Mouse (Mus musculus) neural tube, embryonic 15.5 days (tissue): ENCODE measurements around the gene Ethe1. TPM values are rescaled to one million over a fixed set of nuclear protein-coding genes. Genes with fewer than 3 reads are reported as not detected.

Experiments used
- ATAC-seq: fragments of 200-750 bp; cut with Nextera tagmentation; 2 replicates; pipeline ENCODE4 v1.8.0; 2017; ENCODE audit warnings: mild to moderate bottlenecking, moderate TSS enrichment, moderate library complexity; ENCODE audit not compliant: low FRiP score
- H3K27ac ChIP-seq: fragments of 300-500 bp; sonication (generic); replicated peaks from 2 replicates; pipeline ENCODE4 v1.5.1; 2015; ENCODE audit warnings: mild to moderate bottlenecking, inconsistent platforms
- H3K27me3 ChIP-seq: fragments of 300-500 bp; sonication (generic); replicated peaks from 2 replicates; pipeline ENCODE4 v1.6.1; 2015; ENCODE audit warnings: inconsistent platforms
- H3K36me3 ChIP-seq: fragments of 300-500 bp; sonication (generic); 2 replicates; pipeline ENCODE4 v1.6.1; 2015; ENCODE audit warnings: inconsistent platforms
- H3K4me1 ChIP-seq: fragments of 300-500 bp; sonication (generic); 2 replicates; pipeline ENCODE4 v1.6.1; 2015; ENCODE audit warnings: inconsistent platforms
- H3K4me2 ChIP-seq: fragments of 300-500 bp; sonication (generic); 2 replicates; pipeline ENCODE4 v1.6.1; 2015; ENCODE audit warnings: inconsistent platforms, mild to moderate bottlenecking, moderate library complexity
- H3K4me3 ChIP-seq: fragments of 300-500 bp; sonication (generic); replicated peaks from 2 replicates; pipeline ENCODE4 v1.5.1; 2015; ENCODE audit warnings: mild to moderate bottlenecking, inconsistent platforms
- H3K9ac ChIP-seq: fragments of 300-500 bp; sonication (generic); replicated peaks from 2 replicates; pipeline ENCODE4 v1.6.1; 2015; ENCODE audit warnings: mild to moderate bottlenecking, inconsistent platforms
- H3K9me3 ChIP-seq: fragments of 300-500 bp; sonication (generic); replicated peaks from 2 replicates; pipeline ENCODE4 v1.6.1; 2016; ENCODE audit warnings: inconsistent platforms
- WGBS: fragments of 180-500 bp; shearing (Covaris S2); methylation state at CpG from one replicate; pipeline ENCODE4 v1.1.7; 2015; ENCODE audit warnings: mixed read lengths; 5-methylcytosine and 5-hydroxymethylcytosine counted together
- polyA plus RNA-seq: library from polyadenylated mRNA; unstranded; fragments of >200 nt; fragmentation: Nextera tagmentation; extraction: Ambion mirVana; gene quantifications from 2 replicates; pipeline ENCODE4 v1.2.1, GENCODE M21; 2015

The Ethe1 gene
- polyA plus RNA-seq = 29.3 and 33.2 TPM in 2 replicates

- peaks cover 21% of the 10 kb centered on the region for H3K27me3 ChIP-seq
- H3K4me1 ChIP-seq = peaks cover 25% of the 10 kb centered on the region
- peak within 1 kb of the TSS; percentile 80 for H3K27ac ChIP-seq
- H3K4me3 ChIP-seq = peak within 1 kb of the TSS; percentile 69
- peak within 1 kb of the TSS; percentile 90 for H3K9ac ChIP-seq
- peak within 1 kb of the TSS; percentile 72 for H3K4me2 ChIP-seq
- H3K36me3 ChIP-seq = no peaks in the 10 kb centered on the region
- WGBS = 4% methylated on average over 30 of the region's 30 CpGs
- H3K9me3 ChIP-seq = no peaks in the 10 kb centered on the region
- ATAC-seq = peak; percentile 89
Measured at GRCm38 (mm10) chr7:24587330-24588105, at the start of gene Ethe1, which contains the start of gene Zfp575. Ethe1 (plus strand) TSS chr7:24587543. Zfp575 (minus strand) TSS chr7:24587641.

DNA sequence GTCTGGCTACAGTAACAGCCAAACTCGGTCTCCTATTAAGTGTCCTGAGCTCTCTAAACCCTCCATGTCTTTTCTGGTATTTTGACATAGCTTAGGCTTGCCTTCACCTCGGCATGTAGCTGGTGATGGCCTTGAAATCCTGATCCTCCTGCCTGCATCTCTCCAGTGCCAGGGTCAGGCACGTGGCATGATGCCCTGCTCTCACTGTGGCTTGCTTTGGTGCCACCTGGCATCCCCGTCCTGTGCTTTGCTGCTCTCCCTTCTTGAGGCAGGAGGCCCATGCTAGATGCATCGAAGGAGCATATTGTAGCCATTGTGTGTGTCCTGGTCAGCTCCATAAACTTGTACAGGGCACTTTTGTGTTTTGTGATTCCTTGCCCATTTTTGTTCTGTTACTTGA, 49.8 kb upstream of the Ethe1 start:
- 0 out of 2 replicates have a peak overlapping the region, but pooled peaks have one; percentile 23 for H3K27ac ChIP-seq
- WGBS = 80% methylated on average over 5 of the region's 5 CpGs
- no peaks in the 10 kb centered on the region for H3K9me3 ChIP-seq
- no peaks in the 10 kb centered on the region for H3K27me3 ChIP-seq
- H3K9ac ChIP-seq = no peak overlapping the region; the same call in 1 of the 2 replicates
- H3K4me1 ChIP-seq = peaks cover 25% of the 10 kb centered on the region
- ATAC-seq = no peak
- peaks cover 27% of the 10 kb centered on the region for H3K36me3 ChIP-seq
- no peak overlapping the region for H3K4me3 ChIP-seq
- H3K4me2 ChIP-seq = no peak overlapping the region

GRCm38 (mm10) chr7:24538154-24538553, 49.2 kb upstream of the Ethe1 start:
- no peak for ATAC-seq
- H3K27ac ChIP-seq = no peak overlapping the region
- WGBS = 44% methylated on average over 5 of the region's 5 CpGs
- peaks cover 21% of the 10 kb centered on the region for H3K4me1 ChIP-seq
- no peaks in the 10 kb centered on the region for H3K9me3 ChIP-seq
- H3K9ac ChIP-seq = no peak overlapping the region
- no peak overlapping the region for H3K4me3 ChIP-seq
- H3K27me3 ChIP-seq = no peaks in the 10 kb centered on the region
- no peak overlapping the region for H3K4me2 ChIP-seq
- H3K36me3 ChIP-seq = peaks cover 27% of the 10 kb centered on the region

DNA sequence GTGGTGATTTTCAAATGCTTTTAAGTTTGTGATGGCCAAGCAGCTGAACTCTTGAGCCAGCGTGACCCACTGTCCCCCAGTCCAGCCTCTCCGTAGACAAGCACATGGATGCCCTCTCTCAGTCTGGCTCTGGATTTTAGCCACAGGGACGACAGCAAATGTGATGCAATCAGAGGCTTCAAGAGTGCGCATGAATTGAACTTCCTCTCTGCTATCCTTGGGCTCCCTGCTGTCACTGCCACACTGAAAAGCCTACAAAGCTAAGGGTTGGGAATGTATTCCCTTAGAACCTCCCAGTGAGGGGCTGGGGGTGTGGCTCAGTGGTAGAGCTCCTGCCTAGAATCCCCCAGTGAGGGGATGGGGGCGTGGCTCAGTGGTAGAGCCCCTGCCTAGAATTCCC, 48.6 kb upstream of the Ethe1 start:
- H3K27ac ChIP-seq = no peak overlapping the region
- H3K36me3 ChIP-seq = peaks cover 23% of the 10 kb centered on the region
- no peak overlapping the region for H3K9ac ChIP-seq
- no peak overlapping the region for H3K4me2 ChIP-seq
- ATAC-seq = no peak
- H3K4me1 ChIP-seq = peaks cover 15% of the 10 kb centered on the region
- 79% methylated on average over 5 of the region's 5 CpGs for WGBS
- H3K9me3 ChIP-seq = no peaks in the 10 kb centered on the region
- no peak overlapping the region for H3K4me3 ChIP-seq
- no peaks in the 10 kb centered on the region for H3K27me3 ChIP-seq

DNA sequence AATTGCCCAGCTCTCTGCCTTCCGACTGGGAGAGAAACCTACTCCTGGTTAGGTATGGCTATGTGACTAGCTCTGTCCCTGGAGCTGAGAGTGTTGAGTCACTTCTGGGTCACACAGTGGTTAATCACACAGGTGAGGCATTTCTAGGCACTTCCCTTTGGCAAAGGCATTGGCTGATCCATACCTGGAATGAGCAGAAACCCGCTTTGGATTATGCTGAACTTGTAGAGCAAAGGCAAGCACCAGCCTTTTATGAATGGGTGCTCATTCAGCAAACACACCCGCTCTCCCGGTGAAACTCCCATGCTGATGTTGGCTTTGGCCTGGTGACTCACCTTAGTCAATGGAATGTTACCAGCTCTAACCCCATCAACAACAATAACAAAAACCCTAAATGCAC, 47.7 kb upstream of the Ethe1 start:
- ATAC-seq = no peak
- Histone ChIP-seq H3K4me1 (peaks cover 6% of the 10 kb centered on the region; the same call in 1 of the 2 replicates), H3K27ac (no peak overlapping the region), H3K9me3 (no peaks in the 10 kb centered on the region), H3K4me2 (no peak overlapping the region), H3K9ac (no peak overlapping the region), H3K4me3 (no peak overlapping the region), H3K36me3 (peaks cover 14% of the 10 kb centered on the region), H3K27me3 (no peaks in the 10 kb centered on the region)
- 95% methylated on average over 4 of the region's 4 CpGs for WGBS

DNA sequence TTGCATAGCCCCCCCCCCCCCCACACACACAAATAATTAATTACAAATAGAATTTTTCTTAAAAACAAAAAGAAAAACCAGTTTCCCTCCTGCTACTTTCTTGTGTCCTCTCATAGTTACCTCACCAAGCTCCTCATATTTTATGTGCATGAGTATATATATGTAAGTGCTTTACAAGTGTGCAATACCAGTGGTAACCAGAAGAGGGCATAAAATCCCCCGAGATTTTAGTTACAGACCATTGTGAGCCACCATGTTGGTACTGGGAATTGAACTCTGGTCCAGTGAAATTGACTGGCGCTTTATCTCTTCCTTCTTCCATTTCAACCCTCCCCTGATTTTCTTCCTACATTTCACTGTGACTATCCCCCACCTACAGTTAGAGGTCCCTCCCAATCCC, 42.8 kb upstream of the Ethe1 start:
- WGBS = 86% methylated on average over 2 of the region's 2 CpGs
- Histone ChIP-seq H3K4me2 (no peak overlapping the region), H3K27me3 (no peaks in the 10 kb centered on the region), H3K36me3 (peaks cover 6% of the 10 kb centered on the region), H3K27ac (no peak overlapping the region), H3K9me3 (no peaks in the 10 kb centered on the region), H3K4me3 (no peak overlapping the region), H3K4me1 (peaks cover 17% of the 10 kb centered on the region), H3K9ac (no peak overlapping the region)
- ATAC-seq = no peak

GRCm38 (mm10) chr7:24546068-24546614, 41.2 kb upstream of the Ethe1 start, which contains the start of the genes Pinlyp and Xrcc1:
Pinlyp (minus strand) TSS chr7:24546118.
Xrcc1 (plus strand) TSS chr7:24546289.
- no peaks in the 10 kb centered on the region for H3K27me3 ChIP-seq
- peak within 1 kb of the TSS; percentile 78 for H3K27ac ChIP-seq
- peaks cover 17% of the 10 kb centered on the region for H3K4me1 ChIP-seq
- 41% methylated on average over 13 of the region's 13 CpGs for WGBS
- peak within 1 kb of the TSS; percentile 79 for H3K9ac ChIP-seq
- H3K36me3 ChIP-seq = peaks cover 11% of the 10 kb centered on the region
- H3K9me3 ChIP-seq = no peaks in the 10 kb centered on the region
- peak within 1 kb of the TSS; percentile 77 for H3K4me2 ChIP-seq
- peak; percentile 16; the same call in 1 of the 2 replicates for ATAC-seq
- H3K4me3 ChIP-seq = peak within 1 kb of the TSS; percentile 85

DNA sequence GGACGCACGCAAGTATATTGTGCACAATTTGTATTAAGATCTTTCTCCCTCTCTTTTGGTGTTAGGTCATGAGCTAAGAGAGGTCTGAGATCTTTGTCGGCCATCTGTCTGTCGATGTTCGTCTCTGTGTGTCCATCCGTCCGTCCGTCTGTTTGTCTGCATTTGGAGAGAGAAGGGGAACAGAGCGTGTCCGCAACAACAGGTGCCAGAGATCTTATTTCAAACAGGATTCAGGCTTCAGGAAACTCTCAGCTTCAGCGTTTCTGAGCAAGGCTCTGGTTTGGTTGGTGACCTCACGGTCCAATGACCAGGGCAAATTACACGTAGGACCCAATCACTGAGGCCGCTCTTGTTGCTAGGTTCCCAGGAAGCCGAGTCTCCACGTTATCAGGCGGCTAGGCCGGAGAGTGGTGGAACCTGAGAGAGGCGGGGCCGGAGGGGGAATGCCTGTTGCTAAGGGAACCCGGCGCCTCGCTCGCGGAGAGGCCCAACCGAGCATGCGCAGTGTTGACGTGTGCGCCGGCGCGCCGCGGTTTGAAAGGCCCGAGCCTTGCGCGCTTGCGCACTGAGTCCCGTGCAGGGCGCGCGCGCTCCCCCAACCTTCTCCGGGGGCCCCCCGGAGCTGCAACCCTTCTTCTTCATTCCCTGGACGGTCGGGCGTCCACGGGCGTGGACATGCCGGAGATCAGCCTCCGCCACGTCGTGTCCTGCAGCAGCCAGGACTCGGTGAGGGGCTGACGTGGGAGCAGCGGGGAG, 40.5 kb upstream of the Ethe1 start:
- WGBS = under 1% methylated on average over 57 of the region's 57 CpGs
- H3K9me3 ChIP-seq = no peaks in the 10 kb centered on the region
- peak; percentile 97 for ATAC-seq
- no peaks in the 10 kb centered on the region for H3K27me3 ChIP-seq
- peaks cover 17% of the 10 kb centered on the region for H3K4me1 ChIP-seq
- peak overlapping the region; percentile 85 for H3K4me3 ChIP-seq
- H3K27ac ChIP-seq = peak overlapping the region; percentile 78
- H3K4me2 ChIP-seq = peak overlapping the region; percentile 77
- H3K36me3 ChIP-seq = peaks cover 18% of the 10 kb centered on the region
- peak overlapping the region; percentile 79 for H3K9ac ChIP-seq

- WGBS = 31% methylated on average over 13 of the region's 13 CpGs
- ATAC-seq = peak; percentile 12; the same call in 1 of the 2 replicates
Measured at GRCm38 (mm10) chr7:24547534-24548036, 39.8 kb upstream of the Ethe1 start.

DNA sequence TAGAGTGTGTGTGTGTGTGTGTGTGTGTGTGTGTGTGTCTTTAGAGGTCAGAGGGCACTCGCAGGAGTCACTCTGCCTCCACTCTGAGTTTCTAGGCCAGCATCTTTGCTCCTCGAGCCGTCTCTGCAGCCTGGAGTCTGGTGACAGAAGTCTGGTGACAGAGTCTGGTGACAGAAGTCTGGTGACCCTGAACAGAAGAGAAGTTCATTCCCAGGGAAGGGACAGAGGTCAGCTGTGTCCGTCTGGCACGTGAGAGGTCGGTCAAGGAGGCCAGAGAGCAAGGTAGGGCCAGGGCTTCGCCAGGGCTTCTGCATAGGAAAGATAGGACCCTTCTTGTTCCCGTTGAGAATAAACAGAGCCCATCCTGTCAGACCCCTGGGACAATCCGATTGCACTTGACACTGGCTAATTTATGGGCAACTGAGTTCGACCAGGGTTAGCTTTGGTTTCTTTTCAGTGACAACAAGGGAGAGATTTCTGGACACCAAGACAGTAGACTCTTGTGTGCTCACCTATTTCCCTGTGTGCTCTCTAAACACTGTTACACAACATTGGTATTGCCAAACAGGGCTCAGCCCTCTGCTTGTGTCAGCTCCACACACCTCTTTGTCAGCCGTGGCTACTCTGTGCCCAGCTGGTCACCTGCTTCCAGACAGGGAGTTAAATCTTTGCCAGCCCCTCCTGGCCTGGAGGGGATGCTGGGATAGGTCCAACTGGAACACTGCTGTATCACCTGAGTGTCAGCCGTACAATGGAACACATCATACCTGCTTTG, 35.2 kb upstream of the Ethe1 start:
- no peak overlapping the region for H3K4me2 ChIP-seq
- no peaks in the 10 kb centered on the region for H3K27me3 ChIP-seq
- no peak overlapping the region for H3K9ac ChIP-seq
- H3K9me3 ChIP-seq = no peaks in the 10 kb centered on the region
- H3K27ac ChIP-seq = no peak overlapping the region
- H3K36me3 ChIP-seq = peaks cover 40% of the 10 kb centered on the region
- WGBS = 85% methylated on average over 12 of the region's 12 CpGs
- H3K4me3 ChIP-seq = no peak overlapping the region
- ATAC-seq = no peak
- H3K4me1 ChIP-seq = peaks cover 11% of the 10 kb centered on the region

More at GRCm38 (mm10) chr7:24547534-24548036, 39.8 kb upstream of the Ethe1 start:
- Histone ChIP-seq H3K4me3 (peak overlapping the region; percentile 85), H3K36me3 (peaks cover 25% of the 10 kb centered on the region), H3K27me3 (no peaks in the 10 kb centered on the region), H3K9me3 (no peaks in the 10 kb centered on the region), H3K27ac (peak overlapping the region; percentile 73; the same call in 1 of the 2 replicates), H3K9ac (peak overlapping the region; percentile 79), H3K4me1 (peaks cover 17% of the 10 kb centered on the region), H3K4me2 (peak overlapping the region; percentile 77)

DNA sequence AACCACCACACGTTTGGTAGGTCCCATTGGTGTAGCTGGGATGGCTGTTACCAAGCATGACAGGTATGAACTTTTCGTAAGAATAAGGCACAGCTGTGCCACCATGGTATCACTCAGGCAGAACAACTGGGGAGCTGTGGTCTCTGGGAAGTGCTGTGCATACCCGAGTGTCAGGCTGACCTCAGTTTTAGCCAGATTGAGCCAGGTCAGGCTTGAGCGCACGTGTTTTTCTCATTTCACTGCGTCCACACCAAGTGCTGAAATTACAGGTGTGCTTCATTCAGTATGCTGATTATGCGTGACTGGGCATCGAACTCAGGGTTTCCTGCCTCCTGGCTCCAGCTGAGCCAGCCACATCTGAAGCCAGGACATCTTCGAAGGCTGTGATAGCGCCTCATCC, 31.6 kb upstream of the Ethe1 start:
- Histone ChIP-seq H3K36me3 (peaks cover 36% of the 10 kb centered on the region), H3K4me3 (no peak overlapping the region)
- 95% methylated on average over 10 of the region's 10 CpGs for WGBS

More for the DNA sequence above, 31.6 kb upstream of the Ethe1 start:
- Histone ChIP-seq H3K4me1 (no peaks in the 10 kb centered on the region), H3K4me2 (no peak overlapping the region), H3K27ac (no peak overlapping the region), H3K9me3 (no peaks in the 10 kb centered on the region), H3K27me3 (no peaks in the 10 kb centered on the region), H3K9ac (no peak overlapping the region)
- no peak for ATAC-seq
